Mouse (Mus musculus) spleen, adult 2 months (tissue): ENCODE results near the gene Myh2. TPM values are rescaled to one million over a fixed set of nuclear protein-coding genes. Genes with fewer than 3 reads are reported as not detected.

Source experiments
- DNase-seq, 2 experiments: peaks; one replicate each; pipeline versions ENCODE4 v3.0.0 to v3.0.0-alpha.2; 2012 to 2021; ENCODE audit warnings: low spot score in 2 of 2, low read depth in 1 of 2
- H3K27ac ChIP-seq: fragments of 200-500 bp; 2 replicates; pipeline ENCODE4 v1.5.1; 2012; ENCODE audit warnings: low read length, inconsistent platforms; ENCODE audit not compliant: insufficient read depth
- H3K27me3 ChIP-seq: fragments of 200-500 bp; 2 replicates; pipeline ENCODE4 v1.6.1; 2012; ENCODE audit warnings: mild to moderate bottlenecking, moderate library complexity, low read length, inconsistent platforms; ENCODE audit not compliant: control insufficient read depth, insufficient read depth
- H3K36me3 ChIP-seq: fragments of 200-500 bp; 2 replicates; pipeline ENCODE4 v1.6.1; 2012; ENCODE audit warnings: mild to moderate bottlenecking, low read length, inconsistent platforms; ENCODE audit not compliant: control insufficient read depth, insufficient read depth
- H3K4me1 ChIP-seq: fragments of 200-500 bp; 2 replicates; pipeline ENCODE4 v1.6.1; 2011; ENCODE audit warnings: inconsistent platforms; ENCODE audit not compliant: control insufficient read depth, insufficient read depth, insufficient read length
- H3K4me3 ChIP-seq: fragments of 200-500 bp; 2 replicates; pipeline ENCODE4 v1.5.1; 2011; ENCODE audit warnings: mild to moderate bottlenecking, inconsistent platforms; ENCODE audit not compliant: insufficient read depth, insufficient read length; ENCODE audit errors: extremely low read depth
- CTCF ChIP-seq: fragments of 200-500 bp; IDR thresholded peaks from 2 replicates; pipeline ENCODE4 v1.5.1; 2011; ENCODE audit warnings: mild to moderate bottlenecking, inconsistent platforms; ENCODE audit not compliant: insufficient read depth, insufficient read length, insufficient replicate concordance; ENCODE audit errors: extremely low read depth
- POLR2A ChIP-seq: fragments of 200-500 bp; IDR thresholded peaks from 2 replicates; pipeline ENCODE4 v1.6.1; 2011; ENCODE audit warnings: low read depth, low read length, inconsistent platforms
- WGBS: fragments of 180-500 bp; shearing (Covaris S2); methylation state at CpG from one replicate; pipeline ENCODE4 v1.1.7; 2018; 5-methylcytosine and 5-hydroxymethylcytosine counted together
- polyA plus RNA-seq: library from polyadenylated mRNA; depleted of rRNA; stranded (reverse); fragments of >200 nt; gene quantifications from 2 replicates; pipeline ENCODE4 v1.2.3, GENCODE M21; 2012

Myh2 gene
- polyA plus RNA-seq, 1 experiment = not detected

GRCm38 (mm10) chr11:67151651-67152630 is 18.9 kb upstream of the Myh2 start:
- Histone ChIP-seq H3K36me3 (no peaks in the 10 kb centered on the region), H3K4me1 (no peaks in the 10 kb centered on the region), H3K27me3 (no peaks in the 10 kb centered on the region), H3K27ac (no peak overlapping the region), H3K4me3 (no peak overlapping the region)
- no peak for DNase-seq
- no peak for TF ChIP-seq CTCF
- no peak for TF ChIP-seq POLR2A
- 89% methylated on average over 16 of the region's 16 CpGs for WGBS

GRCm38 (mm10) chr11:67153123-67153522 is 17.7 kb upstream of the Myh2 start:
- H3K4me3 ChIP-seq = no peak overlapping the region
- no peak overlapping the region for H3K27ac ChIP-seq
- no peaks in the 10 kb centered on the region for H3K36me3 ChIP-seq
- no peaks in the 10 kb centered on the region for H3K4me1 ChIP-seq
- no peaks in the 10 kb centered on the region for H3K27me3 ChIP-seq
- no peak for DNase-seq
- TF ChIP-seq POLR2A = no peak
- no peak for TF ChIP-seq CTCF
- WGBS = 45% methylated on average over 1 of the region's 1 CpGs

- Histone ChIP-seq H3K27ac (no peak overlapping the region), H3K4me3 (no peak overlapping the region), H3K36me3 (no peaks in the 10 kb centered on the region), H3K27me3 (no peaks in the 10 kb centered on the region), H3K4me1 (no peaks in the 10 kb centered on the region)
- no peak for TF ChIP-seq POLR2A
- TF ChIP-seq CTCF = no peak
- 74% methylated on average over 1 of the region's 1 CpGs for WGBS
- no peak for DNase-seq
Observed at GRCm38 (mm10) chr11:67153843-67154242, 17.0 kb upstream of the Myh2 start.

GRCm38 (mm10) chr11:67155650-67156049 is 15.2 kb upstream of the Myh2 start:
- Histone ChIP-seq H3K4me3 (no peak overlapping the region), H3K36me3 (no peaks in the 10 kb centered on the region), H3K27ac (no peak overlapping the region), H3K4me1 (no peaks in the 10 kb centered on the region), H3K27me3 (no peaks in the 10 kb centered on the region)
- DNase-seq = no peak
- 79% methylated on average over 2 of the region's 2 CpGs for WGBS
- no peak for TF ChIP-seq POLR2A
- no peak for TF ChIP-seq CTCF

GRCm38 (mm10) chr11:67160131-67160530 is 10.7 kb upstream of the Myh2 start:
- no peak for DNase-seq
- H3K27me3 ChIP-seq = no peaks in the 10 kb centered on the region
- H3K4me3 ChIP-seq = no peak overlapping the region
- no peak overlapping the region for H3K27ac ChIP-seq
- no peak for TF ChIP-seq CTCF
- no peak for TF ChIP-seq POLR2A
- H3K36me3 ChIP-seq = no peaks in the 10 kb centered on the region
- H3K4me1 ChIP-seq = no peaks in the 10 kb centered on the region
- 72% methylated on average over 3 of the region's 3 CpGs for WGBS

GRCm38 (mm10) chr11:67163701-67164100 is 7.1 kb upstream of the Myh2 start:
- 84% methylated on average over 4 of the region's 4 CpGs for WGBS
- no peak for DNase-seq
- Histone ChIP-seq H3K27ac (no peak overlapping the region), H3K27me3 (no peaks in the 10 kb centered on the region), H3K36me3 (no peaks in the 10 kb centered on the region), H3K4me3 (no peak overlapping the region), H3K4me1 (no peaks in the 10 kb centered on the region)
- TF ChIP-seq CTCF = no peak
- no peak for TF ChIP-seq POLR2A

- no peaks in the 10 kb centered on the region for H3K4me1 ChIP-seq
- H3K27me3 ChIP-seq = no peaks in the 10 kb centered on the region
- H3K27ac ChIP-seq = no peak overlapping the region
- H3K36me3 ChIP-seq = no peaks in the 10 kb centered on the region
- 60% methylated on average over 5 of the region's 5 CpGs for WGBS
- no peak overlapping the region for H3K4me3 ChIP-seq
- no peak for DNase-seq
- TF ChIP-seq POLR2A (no peak), CTCF (no peak)
Observed at GRCm38 (mm10) chr11:67164851-67165250, 6.0 kb upstream of the Myh2 start.
